Mouse (Mus musculus): ENCODE results near the gene Maats1.
"Not testable (repeated sequence)": the region's sequence is repeated elsewhere in the genome, so short reads cannot be mapped to it uniquely, and the experiment has no call there.

The Maats1 gene

GRCm38 (mm10) chr16:38348217-38348761 lies 6.3 kb upstream of the Maats1 start:
- no peak for DNase-seq (ENCODE audit: low spot score in 2 of 2)

- no peak for DNase-seq (ENCODE audit: low spot score in 2 of 2)
Observed at GRCm38 (mm10) chr16:38347588-38347987, 5.6 kb upstream of the Maats1 start.

- peak; percentile 54 to 84 for DNase-seq (ENCODE audit: low spot score in 2 of 2)
Observed at GRCm38 (mm10) chr16:38346529-38347325, 4.8 kb upstream of the Maats1 start, which contains the start of the genes Cox17 and Gm21987. TSS of gene Cox17 (plus strand) at chr16:38346991. TSS of gene Gm21987 (plus strand) at chr16:38347040.

- peak in 1 of 2 experiments; percentile 11 for DNase-seq (ENCODE audit: low spot score in 2 of 2)
Observed at GRCm38 (mm10) chr16:38344941-38345725, 3.2 kb upstream of the Maats1 start.

GRCm38 (mm10) chr16:38338077-38338476 lies 3.9 kb downstream of the Maats1 start:
- not testable (repeated sequence) for DNase-seq (ENCODE audit: low spot score in 2 of 2)

GRCm38 (mm10) chr16:38334431-38334830 lies 7.5 kb downstream of the Maats1 start:
- DNase-seq (ENCODE audit: low spot score in 2 of 2) = no peak

- no peak for DNase-seq (ENCODE audit: low spot score in 2 of 2)
Observed at GRCm38 (mm10) chr16:38329340-38329739, 12.6 kb downstream of the Maats1 start.

GRCm38 (mm10) chr16:38326778-38327397 lies 15.1 kb downstream of the Maats1 start:
- DNase-seq (ENCODE audit: low spot score in 2 of 2) = no peak

GRCm38 (mm10) chr16:38324311-38324710 lies 17.6 kb downstream of the Maats1 start:
- no peak for DNase-seq (ENCODE audit: low spot score in 2 of 2)

- DNase-seq (ENCODE audit: low spot score in 2 of 2) = peak in 1 of 2 experiments; percentile 63
Observed at GRCm38 (mm10) chr16:38321452-38321935, 20.4 kb downstream of the Maats1 start.

- DNase-seq (ENCODE audit: low spot score in 2 of 2) = no peak
Observed at GRCm38 (mm10) chr16:38319087-38319486, 22.9 kb downstream of the Maats1 start.

GRCm38 (mm10) chr16:38318492-38318891 lies 23.5 kb downstream of the Maats1 start:
- no peak for DNase-seq (ENCODE audit: low spot score in 2 of 2)

GRCm38 (mm10) chr16:38308195-38308594 lies 33.7 kb downstream of the Maats1 start:
- no peak for DNase-seq (ENCODE audit: low spot score in 2 of 2)

- DNase-seq (ENCODE audit: low spot score in 2 of 2) = no peak
Observed at GRCm38 (mm10) chr16:38307651-38308050, 34.3 kb downstream of the Maats1 start.

GRCm38 (mm10) chr16:38307221-38307605 lies 34.7 kb downstream of the Maats1 start:
- DNase-seq (ENCODE audit: low spot score in 2 of 2) = no peak

GRCm38 (mm10) chr16:38306571-38307220 lies 35.2 kb downstream of the Maats1 start:
- peak in 1 of 2 experiments; percentile 9 for DNase-seq (ENCODE audit: low spot score in 2 of 2)

GRCm38 (mm10) chr16:38304460-38305194 lies 37.3 kb downstream of the Maats1 start:
- no peak for DNase-seq (ENCODE audit: low spot score in 2 of 2)

- no peak for DNase-seq (ENCODE audit: low spot score in 2 of 2)
Observed at GRCm38 (mm10) chr16:38302367-38302766, 39.6 kb downstream of the Maats1 start.

- DNase-seq (ENCODE audit: low spot score in 2 of 2) = no peak
Observed at GRCm38 (mm10) chr16:38298410-38298809, 43.5 kb downstream of the Maats1 start.

- no peak for DNase-seq (ENCODE audit: low spot score in 2 of 2)
Observed at GRCm38 (mm10) chr16:38295349-38295930, 46.5 kb downstream of the Maats1 start.
